Mouse (Mus musculus) urinary bladder, postnatal 36 days (tissue): ENCODE results near the gene Gm20390.
A peak's percentile ranks its signal among the peaks of the same experiment; 100 is the strongest.

Source experiments
- DNase-seq, 2 experiments: peaks; one replicate each; pipeline ENCODE4 v3.0.0; 2022; ENCODE audit warnings: low spot score in 2 of 2, mixed read lengths in 1 of 2

Gm20390 gene

GRCm38 (mm10) chr11:93968005-93968847 is at the start of gene Gm20390, which contains the start of gene Nme1:
Gm20390 (minus strand) TSS chr11:93968293.
Nme1 (minus strand) TSS chr11:93968521.
- peak; percentile 94 to 96 for DNase-seq

- no peak for DNase-seq
Measured at GRCm38 (mm10) chr11:94003346-94003745, 35.3 kb upstream of the Gm20390 start.

GRCm38 (mm10) chr11:93999276-93999675 is 31.2 kb upstream of the Gm20390 start:
- no peak for DNase-seq

GRCm38 (mm10) chr11:93997141-93997775 is 29.2 kb upstream of the Gm20390 start:
- DNase-seq = peak; percentile 7 to 27

- DNase-seq = peak; percentile 30 to 42
Measured at GRCm38 (mm10) chr11:93996306-93997140, 28.4 kb upstream of the Gm20390 start.

- DNase-seq = peak; percentile 89 to 92
Measured at GRCm38 (mm10) chr11:93995720-93996305, 27.7 kb upstream of the Gm20390 start, which contains the start of gene Spag9. Spag9 (plus strand) TSS chr11:93996091.

GRCm38 (mm10) chr11:93995111-93995719 is 27.1 kb upstream of the Gm20390 start:
- DNase-seq = peak; percentile 78 to 87

- peak in 1 of 2 experiments; percentile 20 for DNase-seq
Measured at GRCm38 (mm10) chr11:93994531-93994930, 26.4 kb upstream of the Gm20390 start.

- DNase-seq = no peak
Measured at GRCm38 (mm10) chr11:93988328-93989062, 20.4 kb upstream of the Gm20390 start.

- no peak for DNase-seq
Measured at GRCm38 (mm10) chr11:93987625-93988327, 19.7 kb upstream of the Gm20390 start.

- no peak for DNase-seq
Measured at GRCm38 (mm10) chr11:93987026-93987425, 18.9 kb upstream of the Gm20390 start.

- DNase-seq = no peak
Measured at GRCm38 (mm10) chr11:93986298-93986697, 18.2 kb upstream of the Gm20390 start.

GRCm38 (mm10) chr11:93985265-93985664 is 17.2 kb upstream of the Gm20390 start:
- DNase-seq = no peak

GRCm38 (mm10) chr11:93984619-93985018 is 16.5 kb upstream of the Gm20390 start:
- DNase-seq = no peak

GRCm38 (mm10) chr11:93979502-93980049 is 11.5 kb upstream of the Gm20390 start:
- no peak for DNase-seq

GRCm38 (mm10) chr11:93972951-93973350 is 4.9 kb upstream of the Gm20390 start:
- DNase-seq = no peak

- DNase-seq = no peak
Measured at GRCm38 (mm10) chr11:93969799-93970198, 1.7 kb upstream of the Gm20390 start.

- DNase-seq = no peak
Measured at GRCm38 (mm10) chr11:93969171-93969570, 1.1 kb upstream of the Gm20390 start.

- no peak for DNase-seq
Measured at GRCm38 (mm10) chr11:93968848-93969128, 695 bp upstream of the Gm20390 start.

- no peak for DNase-seq
Measured at GRCm38 (mm10) chr11:93967381-93967780, 712 bp downstream of the Gm20390 start.
